Mouse (Mus musculus) gastrocnemius, postnatal 36 days (tissue): Measurements from ENCODE around the gene Gucd1. TPM values are rescaled to one million over a fixed set of nuclear protein-coding genes. Genes with fewer than 3 reads are reported as not detected.
A peak's percentile ranks its signal among the peaks of the same experiment; 100 is the strongest.

ENCODE experiments used
- DNase-seq, 2 experiments: peaks; one replicate each; pipeline ENCODE4 v3.0.0; 2022
- intact Hi-C: fragments of 180-260 bp; cut with DNase I; formaldehyde crosslinking; loops from one replicate; pipeline ENCODE4 v1.15.1; 2025
- total RNA-seq, 2 experiments: library from RNA; stranded (reverse); gene quantifications; 2 replicates each; pipeline ENCODE4 v1.2.3; 2021

Gucd1 gene
- total RNA-seq, 2 experiments from 2014 or later: 55.5 to 71.5 TPM

DNA sequence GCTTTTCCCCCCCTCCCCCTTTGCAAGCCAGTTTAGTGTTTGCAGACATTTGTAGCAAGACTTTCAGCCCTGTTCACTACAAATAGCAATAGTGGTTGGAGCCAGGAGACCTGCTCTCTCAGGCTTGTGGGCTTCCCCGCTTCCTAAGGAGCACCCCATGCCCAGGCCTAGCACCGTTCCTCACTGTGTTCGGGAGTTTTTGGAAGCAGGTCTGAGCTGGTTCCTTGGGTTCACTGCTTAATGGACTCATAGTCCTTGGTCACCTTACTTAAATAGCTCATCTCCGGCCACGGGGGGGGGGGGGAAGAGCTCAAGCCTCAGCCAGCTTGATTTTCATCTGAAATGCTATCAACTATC lies 213.7 kb downstream of the Gucd1 start:
- intact Hi-C loops: no loop called here

DNA sequence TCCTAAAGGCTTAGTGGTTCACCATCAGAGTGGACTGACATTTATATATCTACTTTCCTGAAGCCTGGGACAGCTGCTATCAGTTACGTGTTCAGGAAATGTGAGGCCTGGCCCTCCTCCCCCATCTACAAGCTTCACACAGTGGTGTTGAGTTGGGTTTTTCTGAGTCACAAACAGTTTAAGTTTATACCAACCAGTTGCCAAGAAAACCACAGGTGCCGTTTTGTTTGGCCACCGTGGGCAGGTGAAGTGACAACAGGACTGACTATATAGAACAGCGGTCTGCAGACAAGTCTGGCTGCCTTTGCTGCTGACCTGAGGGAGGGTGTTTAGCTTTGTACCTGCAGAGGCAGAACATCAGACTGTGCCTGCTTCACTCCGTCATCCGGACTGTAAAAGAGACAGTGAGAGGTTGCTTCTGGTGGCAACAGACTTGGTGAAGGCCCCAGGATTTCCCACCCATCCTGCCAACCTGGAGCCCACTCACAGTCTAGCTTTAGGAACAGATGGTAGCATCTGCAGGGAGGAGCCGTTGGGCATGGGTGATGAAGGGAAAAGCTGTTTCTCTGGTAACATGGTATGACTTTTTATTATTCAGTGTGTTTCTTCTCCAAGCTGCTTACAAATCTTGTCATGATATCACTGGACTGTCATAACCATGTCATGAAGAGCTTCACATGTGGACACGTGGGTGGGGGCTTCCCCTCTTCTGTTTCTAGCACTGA lies 214.3 kb downstream of the Gucd1 start:
- DNase-seq: peak in 1 of 2 experiments; percentile 10
- intact Hi-C loops: no loop called here

More for the DNA sequence above, 213.7 kb downstream of the Gucd1 start:
- DNase-seq: peak in 1 of 2 experiments; percentile 7

DNA sequence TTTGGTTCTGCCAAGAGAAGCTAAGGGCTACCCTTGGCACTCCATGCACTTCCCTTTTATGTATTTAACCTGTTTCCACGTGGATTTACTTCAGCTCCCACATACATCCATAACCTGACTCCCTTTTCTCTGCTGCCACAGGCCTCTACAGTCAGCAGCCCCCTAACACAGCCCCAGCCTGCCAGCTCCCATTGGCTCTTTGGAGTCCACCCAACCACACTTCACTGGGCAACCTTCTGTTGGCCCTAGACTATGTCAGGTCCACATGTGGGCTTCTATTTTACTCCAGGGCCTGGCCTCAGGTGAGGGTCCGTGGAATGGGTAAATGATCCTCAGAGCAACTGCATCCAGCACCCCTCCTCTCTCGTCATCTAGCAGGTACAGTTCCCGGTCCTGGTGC lies 215.2 kb downstream of the Gucd1 start:
- DNase-seq: peak in 1 of 2 experiments; percentile 11
- intact Hi-C loops: no loop called here

DNA sequence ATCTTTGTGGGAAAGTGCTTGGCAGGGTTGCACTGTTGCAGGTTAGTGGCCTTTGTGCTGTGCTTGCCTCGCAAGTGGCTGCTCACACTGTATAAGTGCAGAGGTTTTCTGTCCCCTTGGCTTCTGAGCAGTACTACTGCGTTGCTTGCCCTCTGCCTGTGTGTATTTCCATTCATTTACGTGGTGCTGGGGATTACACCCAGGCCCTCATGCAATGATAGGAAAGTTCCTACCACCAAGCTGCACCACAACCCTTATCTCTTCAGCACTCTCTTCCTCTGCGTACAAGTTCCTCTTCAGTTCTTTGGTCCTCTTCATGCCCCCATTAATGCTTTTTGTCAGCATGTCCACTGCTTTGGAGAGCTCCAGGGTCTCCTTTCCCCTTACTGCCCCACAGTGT lies 215.8 kb downstream of the Gucd1 start:
- intact Hi-C loops: no loop called here
- peak in 1 of 2 experiments; percentile 10 for DNase-seq

DNA sequence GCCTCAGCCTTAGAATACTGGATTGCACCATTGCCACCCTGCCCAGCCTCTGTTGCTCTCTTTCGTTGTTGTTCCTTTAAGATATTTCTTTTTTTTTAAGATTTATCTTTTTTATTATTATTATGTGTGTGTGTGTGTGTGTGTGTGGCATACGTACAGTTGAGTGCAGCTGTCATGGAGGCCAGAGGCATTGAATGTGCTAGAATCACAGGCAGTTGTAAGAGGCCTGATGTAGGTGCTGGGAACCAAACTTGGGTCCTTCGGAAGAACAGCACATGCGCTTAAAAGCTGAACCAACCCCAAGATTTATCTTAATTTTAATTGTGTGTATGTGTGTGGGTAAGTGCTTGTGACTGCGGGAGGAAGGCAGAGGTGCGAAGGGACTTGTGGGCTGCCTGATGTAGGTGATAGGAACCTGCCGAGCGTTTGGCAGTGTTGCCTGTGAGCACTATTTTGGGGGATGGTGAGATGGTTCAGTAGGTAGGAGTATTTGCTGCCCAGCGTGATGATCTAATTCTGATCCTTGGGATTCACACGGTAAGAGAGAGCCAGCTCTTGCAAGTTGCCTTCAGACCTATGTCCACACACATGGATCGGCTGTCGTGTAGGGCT lies 216.5 kb downstream of the Gucd1 start:
- peak in 1 of 2 experiments; percentile 8 for DNase-seq
- intact Hi-C loops: no loop called here

Other genes with a start within 250 kb of the Gucd1 start
- 1 to 10 TPM; 1.6 to 1.9 TPM for gene Adora2a, start 201.1 kb downstream of the Gucd1 start, total RNA-seq
- gene Upb1, start 116.9 kb downstream of the Gucd1 start, total RNA-seq: not detected
- gene Snrpd3, start 421 bp downstream of the Gucd1 start, total RNA-seq: 10 to 100 TPM; 62.0 to 74.5 TPM
- under 1 TPM; 0.20 to 0.64 TPM for gene Lrrc75b, start 42.4 kb upstream of the Gucd1 start, total RNA-seq
- under 1 TPM in 1 of 2 experiments, not detected in 1; 0.33 TPM for gene Ggt1, start 43.6 kb upstream of the Gucd1 start, total RNA-seq
- gene Ggt5, start 71.4 kb upstream of the Gucd1 start, total RNA-seq: 1 to 10 TPM; 3.0 to 5.2 TPM
- gene Susd2, start 126.0 kb upstream of the Gucd1 start, total RNA-seq: 1 to 10 TPM in 1 of 2 experiments, under 1 TPM in 1; 0.99 to 1.4 TPM
- 1 to 10 TPM; 7.3 to 8.7 TPM for gene Cabin1, start 246.4 kb upstream of the Gucd1 start, total RNA-seq